Mouse (Mus musculus): Measurements from ENCODE around the gene Mbnl3.

GRCm38 (mm10) chrX:51167976-51168375, 38.4 kb downstream of the Mbnl3 start:
- no peak for TF ChIP-seq POLR2A (IDR thresholded peaks at IDR 0.05; ENCODE audit: borderline replicate concordance, extremely low read depth, low read depth, low read length)
- TF ChIP-seq CTCF (IDR thresholded peaks at IDR 0.05; ENCODE audit: insufficient read depth, low read length), result no peak

Measured in lung, adult 2 months (tissue).